Mouse (Mus musculus): ENCODE measurements around the gene Mrpl17.

DNA sequence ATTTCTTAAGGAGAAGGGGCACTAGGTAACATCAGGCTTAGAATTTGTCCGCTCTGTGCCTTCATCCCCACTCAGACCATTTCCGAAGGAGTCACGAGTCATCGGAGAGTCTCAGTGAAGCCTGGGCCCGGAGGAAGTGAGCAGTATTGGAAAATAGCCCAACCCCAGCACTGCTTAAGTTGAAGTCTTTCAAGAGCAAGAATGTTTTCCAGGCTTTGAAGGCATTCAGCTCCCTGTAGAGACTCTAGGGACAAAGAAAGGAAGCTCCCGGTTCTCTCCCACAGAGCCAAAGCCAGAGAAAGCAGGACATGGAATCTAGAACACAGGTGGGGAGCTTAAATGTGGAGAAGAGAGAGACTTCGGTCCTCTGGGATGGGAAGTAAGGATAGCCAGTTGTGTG is 17.2 kb downstream of the Mrpl17 start:
- TF ChIP-seq CTCF (IDR thresholded peaks at IDR 0.05; ENCODE audit: extremely low read depth, insufficient read depth, insufficient read length, insufficient replicate concordance): no peak
- TF ChIP-seq POLR2A (IDR thresholded peaks at IDR 0.05; ENCODE audit: low read depth, low read length): no peak

Measured in spleen, adult 2 months (tissue).